Comparison of ENCODE assay signal across 9 mouse cellular contexts in the genomic region with DNA sequence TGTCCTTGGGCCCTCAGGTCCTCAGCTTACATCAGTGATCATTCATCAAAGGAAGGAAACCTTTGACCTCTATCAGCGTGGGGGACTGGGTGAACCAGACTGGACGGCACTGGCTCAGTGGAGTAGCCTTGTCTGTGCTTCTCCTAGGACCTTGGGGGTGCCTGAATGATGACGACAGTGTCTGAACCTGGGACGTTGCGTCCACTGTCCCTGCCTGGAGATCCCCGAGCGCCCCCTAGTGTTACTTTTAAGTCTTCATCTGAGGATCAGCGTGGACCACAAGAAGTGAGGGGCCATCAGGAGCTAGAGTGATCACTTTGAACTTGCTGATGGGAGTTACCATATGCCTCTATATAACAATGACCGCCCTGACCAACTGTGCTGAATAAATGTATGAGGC. TPM values are rescaled to one million over a fixed set of nuclear protein-coding genes. Genes with fewer than 3 reads are reported as not detected.
DNase-seq lines count a peak whose midpoint lies in the region; ATAC-seq and TF ChIP-seq lines count a peak whose summit lies in the region.
"Had no signal": no experiment of that assay in that cellular context is flagged by ENCODE, and none has a peak within 500 bp of the region (broad histone marks: within the 10 kb centered on the region; RNA-seq: fewer than 3 reads in every experiment).

No protein-coding gene starts in this region.

- no peak for DNase-seq in hindbrain, embryonic 14.5 days (ENCODE audit: low spot score)
- DNase-seq in adrenal gland, adult 2 months = peak; percentile 69
- peak; percentile 31 for DNase-seq in lung, postnatal 25 days (ENCODE audit: low spot score)
- DNase-seq in urinary bladder, adult 18-20 months (ENCODE audit: low spot score in 2 of 2) = no peak
- DNase-seq in yolk sac, embryonic 10.5 days (ENCODE audit: low spot score) = no peak

- H3K27me3 ChIP-seq in hindbrain, embryonic 14.5 days (ENCODE audit: control insufficient read depth, insufficient read depth, low read length) = peaks cover 25% of the 10 kb centered on the region
- peaks cover 27% of the 10 kb centered on the region for H3K27me3 ChIP-seq in hindbrain, embryonic 12.5 days
- H3K27me3 ChIP-seq in C2C12 (ENCODE audit: control insufficient read depth, insufficient read depth, insufficient read length) = peaks cover 4% of the 10 kb centered on the region
- H3K27me3 ChIP-seq in heart, embryonic 11.5 days (ENCODE audit: control insufficient read depth, insufficient read depth, low read length) = peaks cover 18% of the 10 kb centered on the region

- ATAC-seq in hindbrain, embryonic 14.5 days (ENCODE audit: low FRiP score) = peak; percentile 46; the same call in 1 of the 2 replicates
- ATAC-seq in hindbrain, embryonic 12.5 days (ENCODE audit: low FRiP score) = no peak
- ATAC-seq in heart, embryonic 11.5 days (replicated peaks; ENCODE audit: insufficient number of reproducible peaks, low FRiP score, low TSS enrichment) = 0 out of 2 replicates have a peak, but pooled peaks have one; percentile 39

- H3K36me3 ChIP-seq in hindbrain, embryonic 14.5 days (replicated peaks; ENCODE audit: control insufficient read depth, insufficient read depth) = no peaks in the 10 kb centered on the region
- H3K36me3 ChIP-seq in hindbrain, embryonic 12.5 days = no peaks in the 10 kb centered on the region
- no peaks in the 10 kb centered on the region for H3K36me3 ChIP-seq in C2C12 (ENCODE audit: control insufficient read depth, insufficient read depth)
- H3K36me3 ChIP-seq in heart, embryonic 11.5 days (ENCODE audit: control insufficient read depth, insufficient read depth, low read length) = no peaks in the 10 kb centered on the region
- H3K36me3 ChIP-seq: limb, embryonic 13.5 days had no signal

- no peak overlapping the region for H3K4me2 ChIP-seq in hindbrain, embryonic 14.5 days (replicated peaks)
- no peak overlapping the region for H3K4me2 ChIP-seq in hindbrain, embryonic 12.5 days (replicated peaks)
- no peak overlapping the region for H3K4me2 ChIP-seq in heart, embryonic 11.5 days
- H3K4me2 ChIP-seq: limb, embryonic 13.5 days had no signal

- WGBS in hindbrain, embryonic 14.5 days = 2% methylated on average over 9 of the region's 9 CpGs
- 2% methylated on average over 9 of the region's 9 CpGs for WGBS in hindbrain, embryonic 12.5 days
- WGBS in heart, embryonic 11.5 days (ENCODE audit: insufficient replicate concordance) = 2% methylated on average over 9 of the region's 9 CpGs

- peak; percentile 38 for TF ChIP-seq CTCF in C2C12 (IDR thresholded peaks at IDR 0.05; ENCODE audit: control insufficient read depth, insufficient read depth, insufficient read length)

- H3K9ac ChIP-seq in hindbrain, embryonic 14.5 days = no peak overlapping the region
- no peak overlapping the region for H3K9ac ChIP-seq in hindbrain, embryonic 12.5 days
- no peak overlapping the region for H3K9ac ChIP-seq in heart, embryonic 11.5 days (ENCODE audit: low read depth, low read length)
- H3K9ac ChIP-seq: limb, embryonic 13.5 days had no signal

- no peak overlapping the region for H3K4me3 ChIP-seq in hindbrain, embryonic 14.5 days (replicated peaks; ENCODE audit: low read length)
- H3K4me3 ChIP-seq in hindbrain, embryonic 12.5 days = no peak overlapping the region
- no peak overlapping the region for H3K4me3 ChIP-seq in C2C12 (ENCODE audit: insufficient read depth, poor library complexity, severe bottlenecking)
- no peak overlapping the region for H3K4me3 ChIP-seq in heart, embryonic 11.5 days (ENCODE audit: low read depth, low read length)
- H3K4me3 ChIP-seq: limb, embryonic 13.5 days had no signal

- H3K9me3 ChIP-seq in hindbrain, embryonic 14.5 days (ENCODE audit: control insufficient read depth, low read length) = no peaks in the 10 kb centered on the region
- no peaks in the 10 kb centered on the region; the same call in 1 of the 2 replicates for H3K9me3 ChIP-seq in hindbrain, embryonic 12.5 days (replicated peaks)
- no peaks in the 10 kb centered on the region for H3K9me3 ChIP-seq in heart, embryonic 11.5 days (replicated peaks; ENCODE audit: control insufficient read depth, low read length)
- H3K9me3 ChIP-seq: limb, embryonic 13.5 days had no signal

- H3K4me1 ChIP-seq in hindbrain, embryonic 14.5 days (replicated peaks; ENCODE audit: control insufficient read depth, insufficient read depth, low read length) = no peaks in the 10 kb centered on the region; the same call in 1 of the 2 replicates
- H3K4me1 ChIP-seq in hindbrain, embryonic 12.5 days = 0 out of 2 replicates have a peak, but pooled peaks cover 4% of the 10 kb centered on the region
- H3K4me1 ChIP-seq in heart, embryonic 11.5 days (ENCODE audit: control insufficient read depth, insufficient read depth, low read length) = peaks cover 4% of the 10 kb centered on the region; the same call in 1 of the 2 replicates

- H3ac ChIP-seq in C2C12 (ENCODE audit: control insufficient read depth, insufficient read length, low read depth) = no peak overlapping the region

- no peaks in the 10 kb centered on the region for H3K79me2 ChIP-seq in C2C12 (ENCODE audit: control insufficient read depth, insufficient read depth)

- no peak overlapping the region for H3K27ac ChIP-seq in hindbrain, embryonic 14.5 days
- H3K27ac ChIP-seq in hindbrain, embryonic 12.5 days = no peak overlapping the region
- H3K27ac ChIP-seq in heart, embryonic 11.5 days (ENCODE audit: low read depth, low read length) = no peak overlapping the region
- H3K27ac ChIP-seq: limb, embryonic 13.5 days had no signal

- no peaks in the 10 kb centered on the region for H3K79me3 ChIP-seq in C2C12 (ENCODE audit: low read depth)

TF ChIP-seq in C2C12, 6 proteins besides CTCF, POLR2A, EP300 and RAD21:
- TF ChIP-seq MYOG (IDR thresholded peaks at IDR 0.05; ENCODE audit: control insufficient read depth, extremely low read depth, insufficient read length) (no peak), MYOD1 (IDR thresholded peaks at IDR 0.05; ENCODE audit: control insufficient read depth, insufficient read length, low read depth) (no peak), CEBPB (IDR thresholded peaks at IDR 0.05; ENCODE audit: low read depth) (no peak), USF1 (IDR thresholded peaks at IDR 0.05; ENCODE audit: low read depth) (no peak), MAX (IDR thresholded peaks at IDR 0.05) (no peak), FOSL1 (IDR thresholded peaks at IDR 0.05; ENCODE audit: insufficient read depth, low read length, poor library complexity, severe bottlenecking) (no peak)

RNA-seq across cellular contexts. Expression of a gene that starts 19.4 kb away (rescaled TPM):
- polyA plus RNA-seq in hindbrain, embryonic 14.5 days (2014; fragmentation: Nextera tagmentation; extraction: Ambion mirVana) = 18.5 and 20.4 TPM in 2 replicates
- 10.8 and 18.8 TPM in 2 replicates for polyA plus RNA-seq in hindbrain, embryonic 12.5 days (2016; fragmentation: Nextera tagmentation; extraction: Ambion mirVana)
- 0.02 TPM for polyA plus RNA-seq in C2C12 (2012; fragmentation: generic; extraction: Trizol)
- under 1 TPM in 1 of 2 experiments, not detected in 1; 0.17 TPM for total RNA-seq in adrenal gland, adult 2 months (2021)
- 0.21 TPM in 1 of 2 replicates, not detected in the other for polyA plus RNA-seq in adrenal gland, adult 2 months (2012; rRNA removed)
- 0.08 and 0.16 TPM in 2 replicates for polyA plus RNA-seq in heart, embryonic 11.5 days (2014; fragmentation: Nextera tagmentation; extraction: Ambion mirVana)

Comparison
In these comparisons a context has a peak if more than half of its experiments do, and no peak if none do; other contexts are left out.
1. DNase-seq: peak in adrenal gland, adult 2 months (single experiment) and lung, postnatal 25 days (single experiment); none in hindbrain, embryonic 14.5 days (single experiment), urinary bladder, adult 18-20 months (0 of 2) and yolk sac, embryonic 10.5 days (single experiment).